Mouse (Mus musculus) v-Abl transformed pro-B cells (cell line): ENCODE results near the gene Dnajc6.

Source experiments
- in situ Hi-C, 2 experiments: fragments of 400-800 bp; cut with MboI; formaldehyde crosslinking; loops; one replicate each; pipeline ENCODE4 v1.15.1; 2025; ENCODE audit not compliant: unreplicated experiment in 2 of 2

Dnajc6 gene

GRCm38 (mm10) chr4:101496534-101497237, at the start of gene Dnajc6:
Dnajc6 (plus strand) TSS chr4:101496648.
- in situ Hi-C loops: no loop called here

DNA sequence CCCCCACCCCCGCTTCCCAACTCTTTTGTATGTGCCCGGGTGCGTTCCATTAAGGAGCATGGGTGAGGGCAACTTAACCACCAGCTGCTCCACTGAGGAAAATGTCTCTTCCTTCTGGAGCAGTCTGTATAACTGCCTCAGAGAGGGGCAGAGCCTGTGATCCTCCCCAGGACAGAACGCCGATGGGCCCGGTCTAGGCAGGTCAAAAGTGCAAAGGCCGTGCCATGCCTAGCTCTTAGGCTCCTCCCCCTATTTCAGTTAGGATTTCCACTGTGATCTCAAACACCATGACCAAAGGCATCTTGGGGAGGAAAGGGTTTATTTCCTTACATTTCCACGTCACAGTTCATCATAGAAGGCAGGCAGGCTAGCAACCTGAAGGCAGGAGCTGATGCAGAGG, 47.7 kb upstream of the Dnajc6 start:
- in situ Hi-C loops: loop anchor here in 1 of 2 experiments (25.0 kb wide), 1 partner anchor 1214 kb away; no protein-coding TSS in a partner anchor

DNA sequence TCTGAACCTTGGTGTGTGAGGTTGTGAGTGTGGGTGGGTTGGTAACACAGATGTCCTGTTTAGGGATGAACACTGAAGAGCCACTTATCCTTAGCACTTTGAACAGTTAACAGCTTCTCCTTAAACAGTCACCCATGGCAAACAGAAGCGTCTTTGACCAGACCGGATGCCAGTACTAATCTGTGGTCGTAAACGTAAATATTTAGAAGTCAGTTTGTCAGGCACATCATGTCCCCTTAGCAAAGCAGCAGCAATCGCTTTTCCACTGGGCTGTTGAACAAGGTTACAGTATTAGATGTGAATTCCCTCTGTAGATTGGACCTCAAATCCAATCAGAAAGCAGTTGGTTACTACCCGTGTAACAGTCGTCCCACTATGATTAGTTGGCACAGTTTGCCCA, 47.1 kb upstream of the Dnajc6 start:
- in situ Hi-C loops: loop anchor here in 1 of 2 experiments (25.0 kb wide), 1 partner anchor 1213 kb away; no protein-coding TSS in a partner anchor

DNA sequence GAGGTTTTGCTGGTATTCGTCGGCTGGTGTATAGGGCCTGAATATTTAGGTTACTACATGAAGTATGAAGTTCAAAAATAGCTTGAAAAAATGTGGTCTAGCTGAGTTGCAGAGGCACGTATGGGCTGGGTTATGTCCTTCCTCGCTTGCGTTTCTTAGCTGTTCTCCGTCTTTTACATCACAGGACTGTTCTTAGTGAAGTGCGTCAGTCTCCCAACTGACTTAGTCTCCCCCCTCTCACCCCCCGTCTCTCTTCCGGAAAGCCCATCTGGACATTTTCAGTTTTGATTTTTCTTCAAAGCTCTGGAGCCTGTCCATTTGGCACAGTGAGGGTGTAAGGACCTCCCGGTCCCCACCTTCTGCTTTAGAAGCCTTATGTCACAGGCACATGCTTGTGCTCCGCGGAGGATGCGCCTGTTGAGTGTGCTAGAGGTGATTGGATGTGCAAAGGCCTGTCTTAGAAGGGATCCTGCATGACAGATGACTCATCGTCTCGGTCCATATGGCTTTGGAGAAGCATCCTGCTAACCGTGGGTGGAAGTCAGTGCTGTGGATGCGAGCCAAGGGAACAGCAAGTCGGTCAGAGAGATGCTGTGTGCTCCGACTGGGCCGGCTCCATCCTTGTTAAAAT, 46.2 kb upstream of the Dnajc6 start:
- in situ Hi-C loops: loop anchor here in 1 of 2 experiments (10.0 kb wide), 1 partner anchor 285 kb away; no protein-coding TSS in a partner anchor

- in situ Hi-C loops: loop anchor here in 1 of 2 experiments (10.0 kb wide), 1 partner anchor 286 kb away; no protein-coding TSS in a partner anchor
These were observed 45.4 kb upstream of the Dnajc6 start for GRCm38 (mm10) chr4:101451089-101451488.

DNA sequence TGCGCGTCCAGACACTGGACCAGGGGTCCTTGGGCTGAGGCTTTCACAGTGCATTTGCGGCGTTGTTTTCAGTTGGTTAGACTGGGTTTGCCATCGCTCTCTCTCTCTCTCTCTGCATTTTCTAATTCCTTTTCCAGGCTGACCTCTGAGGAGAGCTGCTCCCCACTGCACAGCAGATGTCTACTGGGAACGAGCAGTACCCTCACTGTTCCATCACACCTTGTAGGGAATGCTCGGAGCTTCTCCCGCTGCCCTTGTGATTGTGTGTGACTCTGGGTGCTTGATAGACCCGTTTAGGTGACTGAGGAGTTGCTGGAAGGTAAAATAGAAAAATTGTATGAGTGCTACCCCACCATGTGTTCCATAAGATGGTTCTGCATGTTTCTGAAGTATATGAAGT, 43.6 kb upstream of the Dnajc6 start:
- in situ Hi-C loops: loop anchor here in 1 of 2 experiments (10.0 kb wide), 1 partner anchor 288 kb away; no protein-coding TSS in a partner anchor

- in situ Hi-C loops: loop anchor here (5.0 to 10.0 kb wide), 2 partner anchors 65 to 292 kb away; no protein-coding TSS in a partner anchor
These were observed 39.3 kb upstream of the Dnajc6 start for GRCm38 (mm10) chr4:101457176-101457575.

DNA sequence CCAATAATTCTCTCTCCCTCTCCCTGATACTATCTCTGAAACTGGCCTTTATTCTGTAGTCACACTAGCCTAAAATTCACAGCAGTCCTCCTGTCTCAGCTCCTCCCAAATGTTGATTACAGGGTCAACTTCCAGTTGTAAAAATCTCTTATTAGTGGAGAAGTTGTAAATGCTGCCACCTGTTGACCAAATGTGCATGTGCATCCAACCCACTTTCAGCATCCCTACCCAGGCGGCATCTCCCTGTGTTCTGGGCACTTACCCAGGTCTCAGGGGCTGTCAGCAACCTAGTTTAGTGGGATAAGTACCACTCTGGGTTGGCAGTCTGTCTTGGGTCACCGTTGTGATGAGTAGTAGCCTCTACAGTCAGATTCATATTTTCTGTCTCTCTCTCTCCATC, 38.1 kb upstream of the Dnajc6 start:
- in situ Hi-C loops: loop anchor here (5.0 to 10.0 kb wide), 2 partner anchors 66 to 294 kb away; no protein-coding TSS in a partner anchor

- in situ Hi-C loops: loop anchor here (5.0 to 10.0 kb wide), 2 partner anchors 67 to 295 kb away; no protein-coding TSS in a partner anchor
These were observed 37.1 kb upstream of the Dnajc6 start for GRCm38 (mm10) chr4:101459358-101459757.

- in situ Hi-C loops: loop anchor here (10.0 kb wide), 2 partner anchors 195 to 535 kb away; no protein-coding TSS in a partner anchor
These were observed 36.3 kb upstream of the Dnajc6 start for GRCm38 (mm10) chr4:101460114-101460513.

GRCm38 (mm10) chr4:101462065-101462464, 34.4 kb upstream of the Dnajc6 start:
- in situ Hi-C loops: loop anchor here (10.0 kb wide), 2 partner anchors 193 to 533 kb away; no protein-coding TSS in a partner anchor

GRCm38 (mm10) chr4:101466264-101466663, 30.2 kb upstream of the Dnajc6 start:
- in situ Hi-C loops: loop anchor here (5.0 to 10.0 kb wide), 3 partner anchors 189 to 531 kb away; no protein-coding TSS in a partner anchor

- in situ Hi-C loops: loop anchor here (5.0 to 10.0 kb wide), 3 partner anchors 186 to 528 kb away; no protein-coding TSS in a partner anchor
These were observed 27.2 kb upstream of the Dnajc6 start for GRCm38 (mm10) chr4:101469242-101469641.

- in situ Hi-C loops: no loop called here
These were observed 25.9 kb upstream of the Dnajc6 start for GRCm38 (mm10) chr4:101470543-101470942.

GRCm38 (mm10) chr4:101472767-101473166, 23.7 kb upstream of the Dnajc6 start:
- in situ Hi-C loops: no loop called here

DNA sequence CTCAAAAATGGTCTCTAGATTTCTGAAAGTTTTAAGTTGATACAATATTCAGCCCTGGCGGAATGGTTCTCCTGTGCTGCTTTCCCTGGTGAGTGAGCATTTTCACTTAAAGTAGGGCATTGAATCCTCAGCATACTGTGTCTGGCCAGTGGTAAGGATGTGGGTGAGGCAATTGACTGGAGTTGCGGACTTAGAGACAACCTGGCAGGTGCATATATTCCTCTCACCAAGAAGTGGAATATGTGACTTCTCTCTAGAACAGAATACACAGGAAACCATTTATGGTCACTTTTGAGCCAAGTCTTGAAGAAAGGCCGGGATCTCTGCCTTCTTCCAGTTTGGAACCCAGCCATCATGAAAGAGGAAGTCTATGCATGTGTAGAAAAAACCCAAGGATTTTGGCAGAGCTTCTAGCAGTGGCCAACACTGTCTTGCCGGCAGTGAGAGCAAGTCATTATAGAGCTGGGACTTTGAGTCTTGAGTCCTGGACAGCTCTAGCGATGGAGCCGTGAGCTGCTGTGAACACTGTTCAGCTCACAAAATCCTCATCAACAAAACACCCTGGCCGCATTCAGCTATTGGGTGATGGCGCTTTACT, 6.0 kb upstream of the Dnajc6 start:
- in situ Hi-C loops: no loop called here

DNA sequence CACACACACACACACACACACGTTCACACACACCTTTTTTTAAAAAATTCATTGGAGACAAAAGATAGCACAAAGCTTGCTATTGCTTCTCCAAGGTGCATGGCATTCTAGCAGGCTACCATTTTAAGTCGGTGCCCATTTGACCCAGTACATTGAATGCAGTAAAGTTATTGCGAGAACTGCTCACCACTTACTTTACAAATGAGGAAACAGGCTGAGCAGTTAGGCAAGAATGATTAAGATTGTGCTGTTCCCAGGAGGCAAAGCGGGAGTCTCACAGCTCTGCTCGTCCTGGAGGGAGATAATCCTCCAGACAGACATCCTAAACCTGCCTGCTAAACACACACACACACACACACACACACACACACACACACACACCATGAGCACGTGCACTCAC, 4.7 kb upstream of the Dnajc6 start:
- in situ Hi-C loops: no loop called here

- in situ Hi-C loops: no loop called here
These were observed 2.7 kb upstream of the Dnajc6 start for GRCm38 (mm10) chr4:101493611-101494197.

- in situ Hi-C loops: no loop called here
These were observed 287 bp upstream of the Dnajc6 start for GRCm38 (mm10) chr4:101496188-101496533.

- in situ Hi-C loops: no loop called here
These were observed 888 bp downstream of the Dnajc6 start for GRCm38 (mm10) chr4:101497336-101497735.
